Mouse (Mus musculus) ES-Bruce4 (cell line): ENCODE results near the gene Lbhd2.

Experiments used
- CTCF ChIP-seq: IDR thresholded peaks from one replicate; pipeline ENCODE4 v1.8.1; 2011; ENCODE audit warnings: low read depth, low read length
- EP300 ChIP-seq: IDR thresholded peaks from 2 replicates; pipeline ENCODE4 v1.6.1; 2011; ENCODE audit warnings: low read depth, low read length; ENCODE audit not compliant: insufficient read depth
- POLR2A ChIP-seq: IDR thresholded peaks from one replicate; pipeline ENCODE4 v1.8.1; 2011; ENCODE audit warnings: low read length; ENCODE audit not compliant: insufficient read depth

- TF ChIP-seq CTCF (no peak), EP300 (no peak), POLR2A (no peak)
Measured at GRCm38 (mm10) chr12:111454543-111455280, 48.1 kb downstream of the Lbhd2 start.
